ENCODE assay signal across 1 mouse cellular context in the genomic region with DNA sequence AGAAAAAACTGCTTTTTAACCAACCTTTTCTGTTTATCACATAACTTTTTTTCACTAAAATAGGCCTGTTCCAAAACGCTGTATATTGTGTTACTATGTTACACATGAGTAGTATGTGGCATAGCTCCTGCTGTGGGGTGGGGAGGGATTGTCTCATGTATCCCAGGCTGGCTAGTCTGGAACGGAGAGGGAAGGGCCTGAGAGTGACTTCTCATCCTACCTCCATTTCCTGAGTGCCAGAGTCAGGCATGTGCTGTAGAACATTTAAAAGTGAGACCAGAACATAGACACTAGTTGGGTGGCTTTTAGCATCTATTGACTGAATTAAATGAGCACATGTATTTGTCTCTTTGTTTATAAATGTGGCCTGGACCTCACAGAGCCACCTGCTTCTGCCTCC.
TF ChIP-seq lines count a peak whose summit lies in the region.

No protein-coding gene starts in this region.

TF ChIP-seq in MEL, 35 proteins besides CTCF, POLR2A, EP300 and RAD21:
- TF ChIP-seq MAFK (IDR thresholded peaks at IDR 0.05; ENCODE audit: borderline replicate concordance, low read depth, low read length) (no peak), POLR2AphosphoS2 (IDR thresholded peaks at IDR 0.05; ENCODE audit: low read length) (no peak), ELF1 (IDR thresholded peaks at IDR 0.05; ENCODE audit: low read depth, low read length) (no peak), BHLHE40 (IDR thresholded peaks at IDR 0.05; ENCODE audit: borderline replicate concordance, low read depth, low read length) (no peak), HCFC1 (IDR thresholded peaks at IDR 0.05; ENCODE audit: low read depth, low read length) (no peak), KAT2A (conservative IDR thresholded peaks at IDR 0.05; ENCODE audit: low read depth, low read length) (no peak), NELFE (IDR thresholded peaks at IDR 0.05; ENCODE audit: low read depth, low read length) (no peak), TCF12 (IDR thresholded peaks at IDR 0.05; ENCODE audit: low read depth, low read length) (no peak), ZKSCAN1 (IDR thresholded peaks at IDR 0.05; ENCODE audit: low read depth, low read length) (no peak), SIN3A (IDR thresholded peaks at IDR 0.05; ENCODE audit: low read length) (no peak), USF1 (IDR thresholded peaks at IDR 0.05; ENCODE audit: low read depth, low read length) (no peak), TBP (IDR thresholded peaks at IDR 0.05; ENCODE audit: low read depth, low read length) (no peak)
